Mouse (Mus musculus) duodenum, adult 2 months (tissue): ENCODE results near the gene Wtap. TPM values are rescaled to one million over a fixed set of nuclear protein-coding genes. Genes with fewer than 3 reads are reported as not detected.

ENCODE experiments used
- polyA plus RNA-seq: library from polyadenylated mRNA; depleted of rRNA; stranded (reverse); fragments of >200 nt; gene quantifications from 2 replicates; pipeline ENCODE4 v1.2.3, GENCODE M21; 2012; ENCODE audit warnings: low replicate concordance; rRNA removed

Wtap gene
- polyA plus RNA-seq = 10.2 and 10.7 TPM in 2 replicates

DNA sequence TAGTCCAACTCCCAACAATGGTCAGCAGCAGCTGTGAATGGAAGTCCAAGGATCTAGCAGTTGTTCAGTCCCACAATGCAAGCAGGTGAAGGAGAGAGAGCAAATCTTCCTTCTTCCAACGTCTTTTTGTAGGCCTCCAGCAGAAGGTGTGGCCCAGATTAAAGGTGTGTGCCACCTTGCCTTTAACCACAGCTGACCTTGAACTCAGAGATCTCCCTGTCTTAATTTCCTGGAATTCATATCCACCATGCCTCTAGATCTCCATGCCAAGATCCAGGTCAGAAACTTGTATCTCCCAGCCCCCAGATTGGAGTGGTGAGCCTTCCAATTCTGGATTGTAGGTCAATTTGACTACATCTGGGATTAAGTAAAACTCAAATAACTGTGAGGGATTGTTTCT is at the start of gene Wtap:
TSS of gene Wtap (minus strand) at position 101 of the 400 bp plus-strand sequence.

DNA sequence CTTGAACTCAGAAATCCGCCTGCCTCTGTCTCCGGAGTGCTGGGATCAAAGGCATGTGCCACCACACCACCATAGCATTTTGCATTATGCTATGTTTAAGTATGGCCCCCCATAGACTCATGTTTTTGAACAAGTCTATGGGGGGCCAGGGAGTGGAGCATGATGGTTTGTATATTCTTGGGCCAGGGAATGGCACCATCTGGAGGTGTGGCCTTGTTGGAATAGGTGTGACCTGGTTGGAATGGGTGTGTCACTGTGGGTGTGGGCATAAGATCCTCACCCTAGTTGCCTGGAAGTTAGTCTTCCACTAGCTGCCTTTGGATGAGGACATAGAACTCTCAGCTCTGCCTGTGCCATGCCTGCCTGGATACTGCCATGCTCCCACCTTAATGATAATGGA is 12.6 kb upstream of the Wtap start, which contains the start of gene Sod2:
TSS of gene Sod2 (plus strand) at position 301 of the 400 bp plus-strand sequence.

DNA sequence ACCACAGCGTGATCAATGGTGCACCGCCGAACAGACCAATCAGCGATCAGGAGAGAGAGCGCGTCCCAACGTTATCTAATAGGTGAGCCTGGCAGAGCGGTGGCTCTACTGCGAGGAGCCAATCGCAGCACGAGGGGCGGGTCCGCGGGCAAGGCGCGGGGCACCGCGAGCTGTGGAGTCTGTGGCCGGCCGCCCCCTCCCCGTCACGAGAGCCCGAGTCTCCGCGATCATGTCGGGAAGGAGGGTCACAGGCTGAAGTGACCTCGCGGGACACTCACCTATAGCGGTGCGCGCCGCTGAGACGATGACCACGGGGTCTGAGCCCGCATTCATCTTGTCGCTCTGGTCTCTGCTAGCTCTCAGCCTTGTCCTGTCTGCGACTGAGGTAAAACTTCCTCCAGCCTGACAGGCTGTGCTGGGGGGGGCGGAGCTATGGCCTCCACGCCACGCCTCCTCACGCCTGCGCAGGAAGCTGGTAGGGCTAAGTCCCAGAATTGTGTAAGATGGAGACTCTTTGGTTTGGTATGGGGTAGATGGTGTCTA is 33.6 kb downstream of the Wtap start, which contains the start of gene Acat2:
TSS of gene Acat2 (minus strand) at position 417 of the 543 bp plus-strand sequence.

DNA sequence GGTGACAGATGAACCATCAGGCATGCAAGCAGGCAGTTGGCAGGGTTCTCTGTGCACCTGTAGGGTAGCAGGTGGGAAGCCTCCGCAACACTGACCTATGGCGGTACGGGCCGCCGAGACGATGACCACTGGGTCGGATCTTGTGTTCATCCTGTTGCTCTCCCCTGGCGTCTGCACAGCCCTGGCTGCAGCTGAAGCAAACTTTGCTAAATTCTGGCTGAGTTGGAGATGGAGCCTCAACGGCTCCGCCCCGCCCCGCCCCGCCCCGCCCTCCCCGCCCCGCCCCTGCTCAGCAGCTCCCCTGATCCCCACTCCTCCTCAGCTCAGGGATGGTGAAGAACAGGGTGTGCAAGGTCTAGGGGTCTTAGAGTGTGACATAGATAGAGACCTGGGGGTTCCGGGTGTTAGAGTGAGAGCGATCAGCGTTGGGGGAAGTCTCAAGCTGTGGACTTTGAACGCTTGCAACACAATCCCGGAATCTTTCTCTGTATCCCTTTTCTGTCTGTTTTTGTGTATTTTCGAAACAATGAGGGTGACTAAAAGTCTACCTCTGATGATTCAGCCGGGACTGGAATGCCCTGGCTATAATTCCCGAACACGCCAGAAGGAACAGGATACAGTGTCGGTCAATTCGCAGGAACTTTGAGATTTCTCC is 53.7 kb downstream of the Wtap start, which contains the start of gene Acat3:
TSS of gene Acat3 (minus strand) at position 450 of the 655 bp plus-strand sequence.

Other genes starting within 250 kb of the Wtap start
- 9.5 and 15.8 TPM in 2 replicates for gene Igf2r, start 224.5 kb downstream of the Wtap start, polyA plus RNA-seq
- gene Mas1, start 126.0 kb downstream of the Wtap start, polyA plus RNA-seq = not detected in 2 replicates
- not detected in 2 replicates for gene Mrgprh, start 118.1 kb downstream of the Wtap start, polyA plus RNA-seq
- 0.58 and 0.60 TPM in 2 replicates for gene Pnldc1, start 83.9 kb downstream of the Wtap start, polyA plus RNA-seq
- 13.8 and 17.2 TPM in 2 replicates for gene Tcp1, start 78.5 kb downstream of the Wtap start, polyA plus RNA-seq
- gene Mrpl18, start 77.8 kb downstream of the Wtap start, polyA plus RNA-seq = 22.1 and 31.4 TPM in 2 replicates
- 0.50 TPM in 1 of 2 replicates, not detected in the other for gene Acat3, start 53.6 kb downstream of the Wtap start, polyA plus RNA-seq
- 3.8 and 5.5 TPM in 2 replicates for gene Acat2, start 33.4 kb downstream of the Wtap start, polyA plus RNA-seq
- 383 and 394 TPM in 2 replicates for gene Sod2, start 12.7 kb upstream of the Wtap start, polyA plus RNA-seq
- 0.75 TPM in 1 of 2 replicates, not detected in the other for gene Gpr31b, start 58.1 kb upstream of the Wtap start, polyA plus RNA-seq
- 0.08 TPM in 1 of 2 replicates, not detected in the other for gene Tcp10b, start 66.9 kb upstream of the Wtap start, polyA plus RNA-seq
- gene Unc93a, start 137.6 kb upstream of the Wtap start, polyA plus RNA-seq = 1.1 and 5.7 TPM in 2 replicates
- gene Smok2a, start 227.0 kb upstream of the Wtap start, polyA plus RNA-seq = not detected in 2 replicates
- not detected in 2 replicates for gene Smok2b, start 236.1 kb upstream of the Wtap start, polyA plus RNA-seq